Mouse (Mus musculus) spleen, adult 2 months (tissue): Measurements from ENCODE around the gene Slc25a28.

Experiments used
- CTCF ChIP-seq: fragments of 200-500 bp; IDR thresholded peaks from 2 replicates; pipeline ENCODE4 v1.5.1; 2011; ENCODE audit warnings: mild to moderate bottlenecking, inconsistent platforms; ENCODE audit not compliant: insufficient read depth, insufficient read length, insufficient replicate concordance; ENCODE audit errors: extremely low read depth
- POLR2A ChIP-seq: fragments of 200-500 bp; IDR thresholded peaks from 2 replicates; pipeline ENCODE4 v1.6.1; 2011; ENCODE audit warnings: low read depth, low read length, inconsistent platforms

GRCm38 (mm10) chr19:43679474-43679981 lies 4.8 kb upstream of the Slc25a28 start:
- TF ChIP-seq CTCF (no peak), POLR2A (no peak; the same call in 1 of the 2 replicates)
